ENCODE assay signal across 22 mouse cellular contexts in genomic region chr2:79086280-79086679, GRCm38 (mm10).
A peak's percentile ranks its signal among the peaks of the same experiment; 100 is the strongest.
DNase-seq lines count a peak whose midpoint lies in the region; ATAC-seq and TF ChIP-seq lines count a peak whose summit lies in the region.
"Had no signal": no experiment of that assay in that cellular context is flagged by ENCODE, and none has a peak within 500 bp of the region (broad histone marks: within the 10 kb centered on the region; RNA-seq: fewer than 3 reads in every experiment).

No protein-coding gene starts in this region.

- TF ChIP-seq EP300 in lung, postnatal 0 days (IDR thresholded peaks at IDR 0.05): no peak

- no peak for TF ChIP-seq POLR2A in myocyte (IDR thresholded peaks at IDR 0.05; ENCODE audit: insufficient read length, low read depth)

- no peak overlapping the region for H3K9ac ChIP-seq in midbrain, embryonic 13.5 days (replicated peaks)
- H3K9ac ChIP-seq in lung, postnatal 0 days (replicated peaks; ENCODE audit: low read depth): no peak overlapping the region
- H3K9ac ChIP-seq: embryonic facial prominence, embryonic 12.5 days; forebrain, embryonic 13.5 days; forebrain, embryonic 15.5 days had no signal

- TF ChIP-seq CTCF in lung, postnatal 0 days (IDR thresholded peaks at IDR 0.05): no peak

- DNase-seq in thymus, postnatal 0 days (ENCODE audit: low spot score): peak; percentile 42
- DNase-seq in thymus, postnatal 14 days: peak; percentile 61
- peak; percentile 19 to 33 for DNase-seq in thymus, postnatal 36 days
- DNase-seq in heart, embryonic 10.5 days (ENCODE audit: low spot score): no peak
- DNase-seq in kidney, adult 11 months: no peak
- DNase-seq in lung, postnatal 0 days (ENCODE audit: low spot score): no peak
- DNase-seq: adrenal gland, adult 8-10 months; adrenal gland, postnatal 14 days; adrenal gland, postnatal 36 days; cerebellum, adult 11-12 months; cerebellum, adult 2 months; cerebellum, adult 9-10 months; cerebellum, postnatal 25 days had no signal

- H3K79me2 ChIP-seq in myocyte (ENCODE audit: control insufficient read depth, insufficient read depth): no peaks in the 10 kb centered on the region

- 97% methylated on average over 4 of the region's 4 CpGs for WGBS in midbrain, embryonic 13.5 days
- WGBS in heart, embryonic 10.5 days: 92% methylated on average over 4 of the region's 4 CpGs
- WGBS in lung, postnatal 0 days: 94% methylated on average over 4 of the region's 4 CpGs

- H3ac ChIP-seq in myocyte (ENCODE audit: control insufficient read depth, insufficient read length): no peak overlapping the region

- no peak overlapping the region for H3K4me2 ChIP-seq in myocyte (ENCODE audit: low read depth)
- H3K4me2 ChIP-seq in midbrain, embryonic 13.5 days (replicated peaks): no peak overlapping the region
- no peak overlapping the region for H3K4me2 ChIP-seq in lung, postnatal 0 days (replicated peaks; ENCODE audit: low read depth, low read length)
- H3K4me2 ChIP-seq: embryonic facial prominence, embryonic 12.5 days; forebrain, embryonic 13.5 days; forebrain, embryonic 15.5 days had no signal

- no peak overlapping the region for H3K4me3 ChIP-seq in myocyte
- H3K4me3 ChIP-seq in midbrain, embryonic 13.5 days (replicated peaks): no peak overlapping the region
- no peak overlapping the region for H3K4me3 ChIP-seq in heart, embryonic 10.5 days
- no peak overlapping the region for H3K4me3 ChIP-seq in lung, postnatal 0 days (ENCODE audit: low read depth, low read length)
- H3K4me3 ChIP-seq: embryonic facial prominence, embryonic 10.5 days; embryonic facial prominence, embryonic 12.5 days; forebrain, embryonic 13.5 days; forebrain, embryonic 15.5 days had no signal

- H3K9me3 ChIP-seq in midbrain, embryonic 13.5 days: no peaks in the 10 kb centered on the region
- no peaks in the 10 kb centered on the region for H3K9me3 ChIP-seq in heart, embryonic 10.5 days
- no peaks in the 10 kb centered on the region for H3K9me3 ChIP-seq in lung, postnatal 0 days (ENCODE audit: low read length)
- H3K9me3 ChIP-seq: embryonic facial prominence, embryonic 10.5 days; embryonic facial prominence, embryonic 12.5 days; forebrain, embryonic 13.5 days; forebrain, embryonic 15.5 days; G1E had no signal

- no peaks in the 10 kb centered on the region for H3K27me3 ChIP-seq in myocyte (ENCODE audit: control insufficient read depth, insufficient read depth, insufficient read length)
- H3K27me3 ChIP-seq in midbrain, embryonic 13.5 days: no peaks in the 10 kb centered on the region
- H3K27me3 ChIP-seq in heart, embryonic 10.5 days (ENCODE audit: insufficient read depth, poor library complexity, severe bottlenecking): no peaks in the 10 kb centered on the region
- H3K27me3 ChIP-seq in lung, postnatal 0 days (replicated peaks; ENCODE audit: insufficient read depth, low read length): no peaks in the 10 kb centered on the region
- H3K27me3 ChIP-seq: CH12.LX; embryonic facial prominence, embryonic 12.5 days; forebrain, embryonic 13.5 days; forebrain, embryonic 15.5 days; Patski had no signal

- H3K36me3 ChIP-seq in myocyte (ENCODE audit: control insufficient read depth, insufficient read depth): no peaks in the 10 kb centered on the region
- H3K36me3 ChIP-seq in midbrain, embryonic 13.5 days: no peaks in the 10 kb centered on the region
- no peaks in the 10 kb centered on the region for H3K36me3 ChIP-seq in heart, embryonic 10.5 days
- H3K36me3 ChIP-seq in lung, postnatal 0 days (ENCODE audit: insufficient read depth, low read length): no peaks in the 10 kb centered on the region
- H3K36me3 ChIP-seq: embryonic facial prominence, embryonic 10.5 days; embryonic facial prominence, embryonic 12.5 days; forebrain, embryonic 15.5 days; G1E had no signal

- no peaks in the 10 kb centered on the region for H3K4me1 ChIP-seq in midbrain, embryonic 13.5 days (replicated peaks)
- H3K4me1 ChIP-seq in heart, embryonic 10.5 days: no peaks in the 10 kb centered on the region
- no peaks in the 10 kb centered on the region for H3K4me1 ChIP-seq in lung, postnatal 0 days (ENCODE audit: insufficient read depth, low read depth, low read length)
- H3K4me1 ChIP-seq: forebrain, embryonic 13.5 days; forebrain, embryonic 15.5 days had no signal

- H3K27ac ChIP-seq in midbrain, embryonic 13.5 days: no peak overlapping the region
- no peak overlapping the region for H3K27ac ChIP-seq in heart, embryonic 10.5 days
- H3K27ac ChIP-seq in lung, postnatal 0 days (ENCODE audit: low read length): no peak overlapping the region
- H3K27ac ChIP-seq: embryonic facial prominence, embryonic 10.5 days; embryonic facial prominence, embryonic 12.5 days; forebrain, embryonic 13.5 days; forebrain, embryonic 15.5 days had no signal

- ATAC-seq in midbrain, embryonic 13.5 days: no peak
- no peak for ATAC-seq in lung, postnatal 0 days
- ATAC-seq: forebrain, embryonic 13.5 days; forebrain, embryonic 15.5 days; Patski had no signal

TF ChIP-seq in myocyte, 11 proteins besides CTCF, POLR2A, EP300 and RAD21:
- TF ChIP-seq TCF12 (IDR thresholded peaks at IDR 0.05; ENCODE audit: insufficient read depth, poor library complexity, severe bottlenecking) (no peak), MAX (IDR thresholded peaks at IDR 0.05; ENCODE audit: low read depth) (no peak), CEBPB (IDR thresholded peaks at IDR 0.05; ENCODE audit: insufficient read depth, poor library complexity, severe bottlenecking) (no peak), POLR2AphosphoS2 (IDR thresholded peaks at IDR 0.05; ENCODE audit: insufficient read length, low read depth) (no peak), MYOD1 (IDR thresholded peaks at IDR 0.05; ENCODE audit: control insufficient read depth in 1 of 3, insufficient read length in 2 of 3, low read depth in 2 of 3) (peak in 2 of 3 experiments; percentile 55 to 75), REST (IDR thresholded peaks at IDR 0.05; ENCODE audit: insufficient read depth, insufficient read length) (no peak), SRF (IDR thresholded peaks at IDR 0.05; ENCODE audit: control insufficient read depth, insufficient read length, low read depth) (no peak)

Comparison
In these comparisons a context has a peak if more than half of its experiments do, and no peak if none do; other contexts are left out.
1. DNase-seq: peak in thymus, postnatal 0 days (single experiment), thymus, postnatal 14 days (single experiment) and thymus, postnatal 36 days (2 of 2); none in heart, embryonic 10.5 days (single experiment), kidney, adult 11 months (single experiment) and lung, postnatal 0 days (single experiment).